12 mouse cellular contexts compared by ENCODE assay signal in the genomic region with DNA sequence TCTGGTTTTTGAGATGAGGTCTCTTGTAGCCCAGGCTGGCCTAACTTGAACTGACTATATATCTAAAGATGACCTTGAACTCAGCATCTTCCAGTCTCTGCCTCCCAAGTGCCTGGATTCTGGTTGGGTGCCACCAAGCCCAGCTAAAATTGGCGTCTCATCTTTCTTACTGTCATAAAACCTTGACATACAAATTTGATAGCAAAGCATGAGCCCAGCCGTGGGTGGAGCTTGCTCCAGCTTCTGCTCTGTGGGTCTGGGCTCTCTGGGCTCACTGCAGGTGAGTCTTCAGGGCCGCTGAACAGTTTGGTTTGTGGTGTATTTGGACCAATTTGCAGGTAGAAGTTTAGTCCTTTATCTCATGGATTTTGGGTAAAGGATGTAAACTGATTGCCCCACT.
"Had no signal": no experiment of that assay in that cellular context is flagged by ENCODE, and none has a peak within 500 bp of the region (broad histone marks: within the 10 kb centered on the region; RNA-seq: fewer than 3 reads in every experiment).

No protein-coding gene starts in this region.

- DNase-seq: retina, postnatal 1 day; right cerebral cortex, adult 18-20 months; right cerebral cortex, postnatal 14 days; right cerebral cortex, postnatal 25 days; right cerebral cortex, postnatal 4 days; spleen, adult 18-20 months; thymus, adult 18-20 months; thymus, adult 2 months; thymus, postnatal 14 days; thymus, postnatal 25 days; thymus, postnatal 36 days; thymus, postnatal 4 days had no signal
